Mouse (Mus musculus) liver, adult 2 months (tissue): ENCODE results near the gene Gm17334. TPM values are rescaled to one million over a fixed set of nuclear protein-coding genes. Genes with fewer than 3 reads are reported as not detected.

Experiments used
- DNase-seq: peaks from one replicate; pipeline ENCODE4 v3.0.0-alpha.2; 2011; ENCODE audit warnings: low read depth, low spot score; ENCODE audit errors: extremely low read depth
- H3K27ac ChIP-seq: fragments of 200-500 bp; replicated peaks from 2 replicates; pipeline ENCODE4 v1.5.1; 2012; ENCODE audit warnings: low read depth, mild to moderate bottlenecking, control low read depth, inconsistent platforms, low read length; ENCODE audit not compliant: insufficient read depth
- H3K27me3 ChIP-seq: fragments of 200-500 bp; 2 replicates; pipeline ENCODE4 v1.6.1; 2012; ENCODE audit warnings: mild to moderate bottlenecking, moderate library complexity, low read length, inconsistent platforms; ENCODE audit not compliant: control insufficient read depth, insufficient read depth
- H3K36me3 ChIP-seq: fragments of 200-500 bp; 2 replicates; pipeline ENCODE4 v1.6.1; 2012; ENCODE audit warnings: low read length, inconsistent platforms; ENCODE audit not compliant: control insufficient read depth, insufficient read depth
- H3K4me1 ChIP-seq: fragments of 200-500 bp; 2 replicates; pipeline ENCODE4 v1.6.1; 2011; ENCODE audit warnings: low read length; ENCODE audit not compliant: control insufficient read depth, insufficient read depth
- H3K4me3 ChIP-seq: fragments of 200-500 bp; 2 replicates; pipeline ENCODE4 v1.5.1; 2011; ENCODE audit warnings: low read depth, mild to moderate bottlenecking, control low read depth, low read length, moderate library complexity; ENCODE audit not compliant: insufficient read depth
- H3K79me2 ChIP-seq: fragments of 200-500 bp; 2 replicates; pipeline ENCODE4 v1.6.1; 2012; ENCODE audit warnings: inconsistent platforms, mild to moderate bottlenecking, low read length, moderate library complexity; ENCODE audit not compliant: control insufficient read depth, insufficient read depth
- H3K9ac ChIP-seq: fragments of 200-500 bp; 2 replicates; pipeline ENCODE4 v1.6.1; 2012; ENCODE audit warnings: low read depth, mild to moderate bottlenecking, control low read depth, inconsistent platforms, low read length
- CTCF ChIP-seq: fragments of 200-500 bp; IDR thresholded peaks from 2 replicates; pipeline ENCODE4 v1.5.1; 2011; ENCODE audit warnings: low read depth, low read length, control low read depth
- POLR2A ChIP-seq: fragments of 200-500 bp; IDR thresholded peaks from 2 replicates; pipeline ENCODE4 v1.6.1; 2011; ENCODE audit warnings: low read length, control low read depth; ENCODE audit not compliant: insufficient read depth; ENCODE audit errors: extremely low read depth
- WGBS: fragments of 180-500 bp; shearing (Covaris S2); methylation state at CpG from one replicate; pipeline ENCODE4 v1.1.7; 2018; 5-methylcytosine and 5-hydroxymethylcytosine counted together
- polyA plus RNA-seq: library from polyadenylated mRNA; depleted of rRNA; stranded (reverse); fragments of >200 nt; gene quantifications from 2 replicates; pipeline ENCODE4 v1.2.3, GENCODE M21; 2012
- total RNA-seq: library from RNA; depleted of rRNA; stranded (reverse); fragments of >200 nt; gene quantifications from 2 replicates; pipeline ENCODE4 v1.2.3, GENCODE M21; 2014

Gene Gm17334
- total and polyA plus RNA-seq, 2 experiments = 0.16 TPM; not detected in 1

GRCm38 (mm10) chr11:53810156-53810555 is 37.2 kb upstream of the Gm17334 start:
- Histone ChIP-seq H3K36me3 (no peaks in the 10 kb centered on the region), H3K27me3 (no peaks in the 10 kb centered on the region), H3K79me2 (no peaks in the 10 kb centered on the region), H3K27ac (no peak overlapping the region), H3K4me1 (peaks cover 8% of the 10 kb centered on the region), H3K9ac (no peak overlapping the region), H3K4me3 (no peak overlapping the region)
- DNase-seq = no peak
- TF ChIP-seq CTCF (no peak), POLR2A (no peak)
- 76% methylated on average over 5 of the region's 5 CpGs for WGBS

- no peak for DNase-seq
- H3K27me3 ChIP-seq = no peaks in the 10 kb centered on the region
- 0 out of 2 replicates have a peak overlapping the region, but pooled peaks have one; percentile 16 for H3K27ac ChIP-seq
- no peaks in the 10 kb centered on the region for H3K36me3 ChIP-seq
- H3K9ac ChIP-seq = no peak overlapping the region
- WGBS = 71% methylated on average over 5 of the region's 5 CpGs
- H3K4me3 ChIP-seq = no peak overlapping the region
- TF ChIP-seq CTCF = no peak
- no peak for TF ChIP-seq POLR2A
- H3K4me1 ChIP-seq = peaks cover 8% of the 10 kb centered on the region
- no peaks in the 10 kb centered on the region for H3K79me2 ChIP-seq
These were observed 36.4 kb upstream of the Gm17334 start for GRCm38 (mm10) chr11:53809354-53809753.

- TF ChIP-seq POLR2A (no peak), CTCF (no peak)
- H3K79me2 ChIP-seq = no peaks in the 10 kb centered on the region
These were observed 32.8 kb upstream of the Gm17334 start for GRCm38 (mm10) chr11:53805786-53806185.

GRCm38 (mm10) chr11:53804569-53805344 is 31.8 kb upstream of the Gm17334 start:
- no peak for DNase-seq
- no peaks in the 10 kb centered on the region for H3K79me2 ChIP-seq
- no peak overlapping the region for H3K27ac ChIP-seq
- no peak for TF ChIP-seq CTCF
- TF ChIP-seq POLR2A = no peak
- no peaks in the 10 kb centered on the region for H3K27me3 ChIP-seq
- no peak overlapping the region for H3K9ac ChIP-seq
- H3K4me1 ChIP-seq = peaks cover 10% of the 10 kb centered on the region
- no peaks in the 10 kb centered on the region for H3K36me3 ChIP-seq
- no peak overlapping the region for H3K4me3 ChIP-seq
- WGBS = 93% methylated on average over 14 of the region's 14 CpGs

More at GRCm38 (mm10) chr11:53805786-53806185, 32.8 kb upstream of the Gm17334 start:
- 14% methylated on average over 9 of the region's 9 CpGs for WGBS
- peak overlapping the region; percentile 84 for H3K27ac ChIP-seq
- no peak overlapping the region for H3K4me3 ChIP-seq
- H3K9ac ChIP-seq = peak overlapping the region; percentile 45
- peak; percentile 94 for DNase-seq
- no peaks in the 10 kb centered on the region for H3K27me3 ChIP-seq
- H3K4me1 ChIP-seq = peaks cover 10% of the 10 kb centered on the region
- no peaks in the 10 kb centered on the region for H3K36me3 ChIP-seq

GRCm38 (mm10) chr11:53803494-53803893 is 30.5 kb upstream of the Gm17334 start:
- H3K4me1 ChIP-seq = peaks cover 10% of the 10 kb centered on the region
- 87% methylated on average over 6 of the region's 6 CpGs for WGBS
- H3K36me3 ChIP-seq = no peaks in the 10 kb centered on the region
- H3K27me3 ChIP-seq = no peaks in the 10 kb centered on the region
- DNase-seq = no peak
- no peak overlapping the region for H3K9ac ChIP-seq
- H3K27ac ChIP-seq = no peak overlapping the region
- no peak overlapping the region for H3K4me3 ChIP-seq
- no peak for TF ChIP-seq CTCF
- no peak for TF ChIP-seq POLR2A
- H3K79me2 ChIP-seq = no peaks in the 10 kb centered on the region

GRCm38 (mm10) chr11:53803093-53803492 is 30.1 kb upstream of the Gm17334 start:
- 81% methylated on average over 12 of the region's 12 CpGs for WGBS
- peaks cover 13% of the 10 kb centered on the region for H3K4me1 ChIP-seq
- no peaks in the 10 kb centered on the region for H3K27me3 ChIP-seq
- TF ChIP-seq CTCF (no peak), POLR2A (no peak)
- H3K79me2 ChIP-seq = no peaks in the 10 kb centered on the region
- DNase-seq = no peak
- H3K4me3 ChIP-seq = no peak overlapping the region
- H3K36me3 ChIP-seq = no peaks in the 10 kb centered on the region
- no peak overlapping the region for H3K9ac ChIP-seq
- no peak overlapping the region for H3K27ac ChIP-seq
